Mouse (Mus musculus) spleen, adult 2 months (tissue): ENCODE data around the gene Slc25a28.

Experiments
- CTCF ChIP-seq: fragments of 200-500 bp; IDR thresholded peaks from 2 replicates; pipeline ENCODE4 v1.5.1; 2011; ENCODE audit warnings: mild to moderate bottlenecking, inconsistent platforms; ENCODE audit not compliant: insufficient read depth, insufficient read length, insufficient replicate concordance; ENCODE audit errors: extremely low read depth
- POLR2A ChIP-seq: fragments of 200-500 bp; IDR thresholded peaks from 2 replicates; pipeline ENCODE4 v1.6.1; 2011; ENCODE audit warnings: low read depth, low read length, inconsistent platforms

DNA sequence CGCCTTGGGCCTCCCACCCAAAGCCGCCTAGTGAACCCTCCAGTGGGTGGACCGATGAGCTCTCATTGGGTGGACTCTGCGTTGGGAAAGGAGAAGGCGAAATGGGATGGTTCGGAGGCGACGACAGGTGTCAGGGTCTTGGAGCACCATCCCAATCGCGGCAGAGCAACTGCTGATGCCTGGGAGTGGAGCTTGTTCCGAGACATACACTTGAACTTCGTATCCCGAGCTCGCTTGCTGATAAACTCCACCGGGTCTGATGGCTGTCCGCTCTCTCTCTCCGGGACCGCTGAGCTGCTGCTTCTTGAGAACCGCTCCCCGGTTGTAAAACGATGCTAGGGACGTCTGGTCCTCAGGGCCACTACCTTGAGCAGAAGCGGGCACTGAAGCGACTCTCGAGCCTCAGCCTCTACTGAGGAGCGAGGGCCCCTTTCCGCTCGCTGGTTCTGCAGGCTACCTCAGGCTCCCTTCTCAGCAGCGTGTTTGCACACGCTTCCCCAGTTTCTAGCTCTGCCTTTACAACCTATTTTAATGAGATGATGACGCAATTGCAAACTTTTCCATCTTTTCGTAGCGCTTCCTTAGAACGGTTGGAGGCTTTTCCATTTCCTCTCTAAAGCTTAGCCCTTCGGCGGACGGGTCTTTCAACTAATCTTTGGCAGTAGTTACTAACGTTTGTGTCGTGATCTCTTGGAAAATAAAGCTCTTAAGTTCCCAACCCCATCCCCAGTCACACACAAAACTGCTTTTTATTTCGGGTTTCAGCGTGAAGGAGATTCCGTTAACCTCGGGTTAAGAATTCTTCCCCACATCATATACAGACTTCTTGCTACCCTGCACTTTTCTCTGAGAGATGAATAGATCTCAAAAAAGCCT, 1.1 kb upstream of the Slc25a28 start:
- TF ChIP-seq CTCF (no peak), POLR2A (no peak; the same call in 1 of the 2 replicates)
